Mouse (Mus musculus): ENCODE measurements at regions not wholly inside any gene's neighbourhood (a gene's known extent, or its start where the extent isn't known, plus 50 kb on each side); places are given as distances from the start of the nearest gene placed in this dataset.

GRCm38 (mm10) chr16:77461459-77461858 lies 140.4 kb downstream of the Gm11146 start:
- no peak for DNase-seq (ENCODE audit: low spot score in 2 of 2)

DNA sequence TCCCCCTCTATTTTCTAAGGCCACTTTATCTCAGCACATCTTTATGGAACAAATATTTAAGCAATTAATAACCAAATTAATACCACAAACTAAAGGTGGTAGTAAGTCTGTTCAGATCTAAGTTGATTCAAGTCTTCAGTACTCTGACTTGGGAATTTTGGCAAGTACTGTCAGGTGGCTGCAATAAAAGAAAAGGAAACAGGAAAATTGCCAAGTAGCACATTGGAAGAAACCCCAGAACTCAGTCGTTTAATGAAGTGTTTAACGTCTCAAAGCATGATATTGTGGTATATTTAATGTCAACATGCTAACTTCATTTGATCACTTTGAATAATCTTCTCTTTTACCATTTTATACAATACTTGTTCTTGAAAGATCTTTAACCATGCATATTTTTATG lies 142.2 kb downstream of the Gm11146 start:
- DNase-seq (ENCODE audit: low spot score in 2 of 2) = no peak

DNA sequence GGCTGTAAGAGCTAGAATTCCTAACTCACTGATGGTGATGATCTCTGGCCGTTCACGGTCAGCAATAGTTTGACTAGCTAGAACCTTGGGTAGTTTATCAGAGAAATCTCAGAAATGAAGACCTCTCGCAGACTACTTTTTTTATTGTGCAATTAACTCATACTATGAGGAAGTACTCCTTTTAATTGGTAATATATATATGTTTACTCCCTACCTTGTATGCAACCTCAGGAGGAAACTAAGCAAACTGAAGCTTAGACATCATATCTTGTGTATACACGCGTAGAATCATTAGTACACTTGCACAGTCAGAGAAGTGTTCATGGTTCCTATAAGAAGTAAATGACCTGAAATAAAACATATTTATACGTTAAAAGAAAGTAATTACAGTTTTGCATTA lies 157.2 kb downstream of the Gm11146 start:
- DNase-seq (ENCODE audit: low spot score in 2 of 2) = no peak

DNA sequence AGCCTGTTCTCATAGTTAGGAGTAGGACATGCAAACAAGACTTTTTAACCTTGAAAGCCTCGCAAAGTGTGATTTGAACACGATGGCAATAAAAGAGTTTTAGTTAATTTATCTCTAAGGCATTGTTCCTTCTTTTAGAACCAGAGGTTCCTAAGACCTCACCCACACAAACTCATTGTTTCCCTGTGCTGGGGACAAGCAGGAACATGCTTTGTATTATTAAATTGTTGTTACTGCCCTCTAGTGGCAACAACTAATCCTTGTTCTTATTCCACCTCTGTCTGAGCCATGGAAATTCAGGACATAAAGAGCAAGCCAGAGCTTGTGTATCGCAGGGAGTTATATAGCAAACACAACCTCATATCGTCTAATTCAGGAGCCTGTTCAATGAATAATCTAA lies 157.9 kb downstream of the Gm11146 start:
- DNase-seq (ENCODE audit: low spot score in 2 of 2) = peak in 1 of 2 experiments; percentile 7

GRCm38 (mm10) chr16:77443318-77443717 lies 158.6 kb downstream of the Gm11146 start:
- DNase-seq (ENCODE audit: low spot score in 2 of 2) = no peak

GRCm38 (mm10) chr16:77442866-77443265 lies 159.0 kb downstream of the Gm11146 start:
- no peak for DNase-seq (ENCODE audit: low spot score in 2 of 2)

GRCm38 (mm10) chr16:77431345-77431744 lies 170.5 kb downstream of the Gm11146 start:
- DNase-seq (ENCODE audit: low spot score in 2 of 2) = no peak

GRCm38 (mm10) chr16:77422385-77423363 lies 179.2 kb downstream of the Gm11146 start:
- no peak for DNase-seq (ENCODE audit: low spot score in 2 of 2)

DNA sequence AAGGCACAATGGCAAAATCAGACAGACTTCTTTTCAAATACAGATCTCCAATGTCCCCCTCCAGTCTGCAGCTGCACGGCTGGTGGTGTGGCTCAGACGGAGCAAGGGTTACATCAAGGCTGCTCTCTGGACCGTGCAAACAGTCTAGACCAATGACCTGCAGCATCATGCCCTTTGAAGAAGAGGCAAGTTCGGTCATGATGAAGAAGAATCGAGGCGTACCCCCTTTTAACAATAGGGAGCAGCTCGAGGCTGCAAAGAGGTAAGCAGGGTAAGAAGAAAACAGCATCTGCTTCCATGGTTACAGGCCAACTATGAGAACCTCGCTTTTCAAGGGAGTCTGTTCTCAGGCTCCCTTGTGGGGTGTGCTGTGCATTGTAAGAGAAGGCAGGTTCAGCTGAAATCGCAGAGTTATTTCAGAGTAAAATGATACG lies 180.3 kb downstream of the Gm11146 start:
- DNase-seq (ENCODE audit: low spot score in 2 of 2) = no peak

DNA sequence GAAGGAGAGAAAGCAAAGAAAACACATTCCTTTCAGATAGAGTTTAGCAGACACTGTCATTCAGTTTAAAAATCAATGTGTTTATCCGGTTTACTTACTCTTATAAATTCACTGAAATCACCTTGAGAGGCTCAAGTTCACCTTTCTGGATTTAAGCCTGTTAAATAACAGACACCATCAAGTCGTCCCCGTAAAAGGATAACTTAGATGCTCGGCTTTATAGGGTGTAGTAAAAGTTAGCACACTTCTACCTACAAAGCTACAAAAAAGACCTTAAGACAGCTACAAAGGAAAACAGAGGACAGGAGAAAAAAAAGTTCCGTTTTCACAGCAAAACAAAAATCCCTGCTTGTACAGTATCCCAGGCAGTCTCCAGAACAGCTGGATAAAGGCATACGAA lies 180.9 kb downstream of the Gm11146 start:
- DNase-seq (ENCODE audit: low spot score in 2 of 2) = no peak

- no peak for DNase-seq (ENCODE audit: low spot score in 2 of 2)
Measured at GRCm38 (mm10) chr16:77420136-77420860, 181.6 kb downstream of the Gm11146 start.

GRCm38 (mm10) chr16:77419116-77419735 lies 182.7 kb downstream of the Gm11146 start:
- no peak for DNase-seq (ENCODE audit: low spot score in 2 of 2)

GRCm38 (mm10) chr16:77418486-77418885 lies 183.4 kb downstream of the Gm11146 start:
- no peak for DNase-seq (ENCODE audit: low spot score in 2 of 2)

GRCm38 (mm10) chr16:77417791-77418190 lies 184.1 kb downstream of the Gm11146 start:
- DNase-seq (ENCODE audit: low spot score in 2 of 2) = no peak

- no peak for DNase-seq (ENCODE audit: low spot score in 2 of 2)
Measured at GRCm38 (mm10) chr16:77414562-77414961, 187.3 kb downstream of the Gm11146 start.

GRCm38 (mm10) chr16:77409168-77409567 lies 192.7 kb downstream of the Gm11146 start:
- DNase-seq (ENCODE audit: low spot score in 2 of 2) = no peak

DNA sequence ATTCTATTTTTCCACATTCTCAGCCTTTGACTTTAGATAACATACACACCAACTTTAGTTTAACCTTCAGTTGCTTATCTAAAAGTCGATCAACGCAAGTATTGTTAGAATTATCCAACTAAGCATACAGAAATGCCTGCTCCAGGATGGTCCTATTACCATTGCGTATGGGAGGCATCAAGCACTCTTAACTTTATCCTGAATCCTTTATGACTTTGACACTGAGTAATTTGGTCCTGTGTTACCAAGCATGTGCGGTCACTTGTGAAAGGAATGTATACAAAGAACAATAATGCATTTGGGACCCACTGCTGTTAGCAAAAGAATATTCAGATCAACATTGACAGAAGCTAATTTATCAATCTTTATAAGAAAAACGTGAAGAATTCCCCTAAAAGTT lies 194.9 kb downstream of the Gm11146 start:
- no peak for DNase-seq (ENCODE audit: low spot score in 2 of 2)

- no peak for DNase-seq (ENCODE audit: low spot score in 2 of 2)
Measured at GRCm38 (mm10) chr16:77405859-77406258, 196.0 kb downstream of the Gm11146 start.

DNA sequence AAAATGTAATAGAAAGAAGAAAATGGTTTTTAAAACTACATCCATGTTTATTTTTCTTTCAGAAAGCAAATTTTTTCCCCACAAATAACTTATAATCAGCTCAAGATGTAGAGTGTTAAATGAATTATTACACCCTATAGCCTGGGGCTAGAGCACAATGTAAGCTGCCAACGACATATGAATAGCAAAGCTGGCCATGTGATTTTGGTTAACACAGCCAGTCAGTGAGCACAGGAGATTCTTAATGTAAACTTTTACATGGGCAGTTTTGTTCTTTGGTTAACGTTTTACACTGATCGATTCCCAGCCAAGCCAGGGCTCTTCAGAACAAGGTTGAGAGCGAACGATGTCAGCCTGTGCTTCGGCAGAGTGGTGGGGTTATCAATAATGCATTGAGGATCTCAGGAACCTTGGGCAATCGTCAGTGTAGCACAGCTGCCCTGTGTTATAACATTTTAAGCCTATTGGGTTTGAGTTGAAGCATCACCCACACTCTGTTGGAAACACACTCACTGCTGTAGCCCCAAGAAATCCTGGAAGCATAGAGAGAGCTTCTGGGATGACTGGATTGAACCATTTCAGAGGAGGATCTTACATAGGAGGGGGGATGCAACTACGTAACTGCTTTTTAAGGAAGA lies 196.6 kb downstream of the Gm11146 start:
- no peak for DNase-seq (ENCODE audit: low spot score in 2 of 2)

DNA sequence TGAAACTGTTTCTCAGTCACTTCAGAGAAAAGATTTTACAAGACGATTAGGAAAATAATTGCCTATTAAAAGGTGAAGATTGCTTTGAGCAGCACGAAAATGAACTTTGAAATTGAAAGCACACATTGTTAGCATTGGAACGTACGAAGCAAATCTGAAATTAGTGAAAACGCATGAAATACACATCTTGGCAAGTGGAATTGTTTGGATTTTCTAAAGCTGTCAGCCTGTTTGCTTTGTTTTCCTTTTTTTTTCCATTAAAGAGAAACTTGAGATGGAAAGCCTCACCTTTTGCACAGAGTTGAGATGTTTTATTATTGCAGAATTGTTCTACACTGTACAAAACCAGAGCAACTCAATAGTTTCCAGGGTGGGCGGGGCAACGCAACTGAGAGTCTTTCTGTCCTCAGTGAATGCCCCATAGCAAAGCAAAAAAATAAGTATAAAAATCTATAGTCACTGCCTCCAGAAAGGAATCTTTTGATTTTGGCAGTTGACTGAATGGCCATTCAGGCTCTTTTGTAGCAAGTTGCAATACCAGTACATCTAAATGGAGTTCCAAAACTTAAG lies 199.1 kb downstream of the Gm11146 start:
- no peak for DNase-seq (ENCODE audit: low spot score in 2 of 2)

All from adrenal gland, adult 18-20 months (tissue).